Mouse (Mus musculus): ENCODE data around the gene Gm26992. TPM values are rescaled to one million over a fixed set of nuclear protein-coding genes. Genes with fewer than 3 reads are reported as not detected.

The Gm26992 gene
- polyA plus RNA-seq, 1 experiment, result not detected

DNA sequence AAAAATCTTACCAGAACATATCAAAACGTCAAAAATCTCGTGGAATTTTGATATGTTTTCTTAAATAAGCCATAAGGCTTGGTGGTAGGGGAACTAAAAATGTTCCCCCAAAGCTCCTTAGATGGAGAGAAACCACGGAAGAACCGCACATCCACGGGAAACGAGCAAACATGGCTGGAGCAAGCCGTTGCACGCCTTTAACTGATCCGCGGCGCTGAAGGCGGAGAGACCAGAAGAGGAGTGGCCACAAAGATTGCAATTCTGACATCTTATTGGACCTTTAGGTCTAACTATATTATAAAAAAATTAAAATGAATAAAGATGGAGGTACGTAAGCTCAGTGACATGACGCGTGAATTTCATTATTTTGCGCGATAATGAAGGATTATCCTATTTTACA, 61.2 kb downstream of the Gm26992 start:
- no peak for DNase-seq
- WGBS, result 94% methylated on average over 17 of the region's 17 CpGs
- H3K4me1 ChIP-seq (ENCODE audit: control insufficient read depth, insufficient read depth, low read length), result no peaks in the 10 kb centered on the region; the same call in 1 of the 2 replicates
- H3K36me3 ChIP-seq (ENCODE audit: control insufficient read depth, insufficient read depth, low read length), result no peaks in the 10 kb centered on the region
- no peaks in the 10 kb centered on the region for H3K27me3 ChIP-seq (replicated peaks; ENCODE audit: control insufficient read depth, insufficient read depth, low read length)
- no peak overlapping the region for H3K4me3 ChIP-seq (ENCODE audit: insufficient read depth, low read depth, low read length)
- TF ChIP-seq CTCF (conservative IDR thresholded peaks at IDR 0.05; ENCODE audit: insufficient read depth, insufficient read length, low read depth, low read length) (no peak), POLR2A (IDR thresholded peaks at IDR 0.05; ENCODE audit: low read depth, low read length) (no peak)
- H3K27ac ChIP-seq (ENCODE audit: insufficient read depth, low read depth, low read length), result no peak overlapping the region

DNA sequence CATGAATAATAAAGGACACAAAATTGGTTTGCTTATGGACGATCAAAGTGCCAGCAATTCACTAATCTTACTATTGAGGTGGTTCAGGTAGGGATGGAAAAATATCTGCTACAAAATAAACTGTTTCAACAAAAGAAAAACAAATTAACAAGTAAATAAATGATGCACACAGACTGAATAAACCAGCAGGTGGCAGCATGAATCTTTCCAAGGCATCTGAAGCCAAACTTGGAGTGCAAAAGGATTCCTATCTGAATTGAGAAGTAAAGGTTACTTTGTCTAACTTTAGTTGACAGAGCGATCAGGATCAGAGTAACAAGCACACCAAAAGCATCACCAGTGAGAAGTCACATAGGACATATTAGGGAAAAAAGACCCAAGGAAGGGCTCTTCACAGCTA, 62.2 kb downstream of the Gm26992 start:
- Histone ChIP-seq H3K4me3 (ENCODE audit: insufficient read depth, low read depth, low read length) (no peak overlapping the region), H3K4me1 (ENCODE audit: control insufficient read depth, insufficient read depth, low read length) (no peaks in the 10 kb centered on the region; the same call in 1 of the 2 replicates), H3K27me3 (replicated peaks; ENCODE audit: control insufficient read depth, insufficient read depth, low read length) (no peaks in the 10 kb centered on the region), H3K36me3 (ENCODE audit: control insufficient read depth, insufficient read depth, low read length) (no peaks in the 10 kb centered on the region), H3K27ac (ENCODE audit: insufficient read depth, low read depth, low read length) (no peak overlapping the region)
- DNase-seq, result peak; percentile 53
- TF ChIP-seq POLR2A (IDR thresholded peaks at IDR 0.05; ENCODE audit: low read depth, low read length) (no peak), CTCF (conservative IDR thresholded peaks at IDR 0.05; ENCODE audit: insufficient read depth, insufficient read length, low read depth, low read length) (no peak)
- WGBS, result 31% methylated on average over 2 of the region's 2 CpGs

DNA sequence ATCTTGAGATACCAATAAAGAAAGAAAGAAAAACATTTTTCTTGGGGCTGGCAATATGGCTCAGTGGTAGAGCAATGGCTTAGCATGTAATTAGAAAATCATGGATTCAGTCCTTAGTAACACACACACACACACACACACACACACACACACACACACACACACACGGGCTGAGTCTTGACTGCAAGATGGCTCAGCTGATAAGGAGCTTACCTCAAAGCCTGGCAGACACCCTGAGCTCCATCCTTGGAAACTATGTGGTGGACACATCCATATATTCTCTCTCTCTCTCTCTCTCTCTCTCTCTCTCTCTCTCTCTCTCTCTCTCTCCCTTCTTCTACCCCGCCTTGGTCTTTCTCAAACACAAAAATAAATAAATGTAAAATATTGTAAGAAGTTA, 69.0 kb downstream of the Gm26992 start:
- TF ChIP-seq POLR2A (IDR thresholded peaks at IDR 0.05; ENCODE audit: low read depth, low read length) (no peak), CTCF (conservative IDR thresholded peaks at IDR 0.05; ENCODE audit: insufficient read depth, insufficient read length, low read depth, low read length) (no peak)
- DNase-seq, result no peak
- Histone ChIP-seq H3K27ac (ENCODE audit: insufficient read depth, low read depth, low read length) (no peak overlapping the region), H3K4me3 (ENCODE audit: insufficient read depth, low read depth, low read length) (no peak overlapping the region), H3K4me1 (ENCODE audit: control insufficient read depth, insufficient read depth, low read length) (no peaks in the 10 kb centered on the region; the same call in 1 of the 2 replicates), H3K27me3 (replicated peaks; ENCODE audit: control insufficient read depth, insufficient read depth, low read length) (no peaks in the 10 kb centered on the region), H3K36me3 (ENCODE audit: control insufficient read depth, insufficient read depth, low read length) (no peaks in the 10 kb centered on the region)
- WGBS, result 85% methylated on average over 2 of the region's 2 CpGs

DNA sequence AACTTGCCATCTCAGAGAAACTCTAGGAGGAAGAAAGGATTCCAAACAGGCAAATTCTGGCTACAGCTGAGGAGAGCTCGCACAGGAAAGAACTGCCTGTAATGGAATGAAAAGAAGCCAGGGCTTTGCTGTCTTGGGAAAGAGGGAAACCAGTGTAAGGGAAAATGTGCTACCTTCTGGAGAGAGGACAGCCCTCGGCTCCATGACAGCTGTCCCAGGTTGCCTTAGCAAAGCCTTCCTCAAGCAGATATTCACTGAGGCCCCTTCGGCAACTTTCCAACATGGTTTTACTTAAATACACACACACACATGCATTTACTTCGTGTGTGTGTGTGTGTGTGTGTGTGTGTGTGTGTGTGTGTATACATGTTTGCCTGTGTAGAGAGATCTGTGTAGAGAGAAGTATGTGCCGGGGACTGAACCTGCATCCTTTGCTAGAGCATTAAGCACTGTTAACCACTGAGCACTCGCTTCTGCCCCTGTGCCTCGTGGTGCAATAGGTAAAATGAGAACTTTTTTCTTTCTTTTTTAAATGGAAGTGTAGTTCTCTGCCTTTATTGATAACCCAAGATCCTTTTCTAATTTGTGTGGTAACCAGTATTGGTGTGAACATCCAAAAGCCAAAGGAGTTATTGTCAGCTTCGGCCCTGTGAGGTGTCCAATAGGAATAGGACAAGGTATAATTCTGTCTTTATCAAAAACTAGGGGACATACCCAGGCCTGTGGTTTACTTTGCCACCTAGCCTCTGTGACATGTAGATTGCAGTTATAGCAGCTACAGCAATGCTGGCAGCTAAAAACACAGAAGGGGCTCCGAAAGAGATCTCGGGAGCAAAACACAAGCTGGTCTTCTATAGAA, 70.8 kb downstream of the Gm26992 start:
- TF ChIP-seq POLR2A (IDR thresholded peaks at IDR 0.05; ENCODE audit: low read depth, low read length), result no peak
- WGBS, result 39% methylated on average over 9 of the region's 10 CpGs
- no peaks in the 10 kb centered on the region; the same call in 1 of the 2 replicates for H3K4me1 ChIP-seq (ENCODE audit: control insufficient read depth, insufficient read depth, low read length)
- H3K27ac ChIP-seq (ENCODE audit: insufficient read depth, low read depth, low read length), result peak overlapping the region; percentile 83
- H3K36me3 ChIP-seq (ENCODE audit: control insufficient read depth, insufficient read depth, low read length), result no peaks in the 10 kb centered on the region; the same call in 1 of the 2 replicates
- peak; percentile 15 for DNase-seq
- no peaks in the 10 kb centered on the region for H3K27me3 ChIP-seq (replicated peaks; ENCODE audit: control insufficient read depth, insufficient read depth, low read length)
- H3K4me3 ChIP-seq (ENCODE audit: insufficient read depth, low read depth, low read length), result peak overlapping the region; percentile 79

DNA sequence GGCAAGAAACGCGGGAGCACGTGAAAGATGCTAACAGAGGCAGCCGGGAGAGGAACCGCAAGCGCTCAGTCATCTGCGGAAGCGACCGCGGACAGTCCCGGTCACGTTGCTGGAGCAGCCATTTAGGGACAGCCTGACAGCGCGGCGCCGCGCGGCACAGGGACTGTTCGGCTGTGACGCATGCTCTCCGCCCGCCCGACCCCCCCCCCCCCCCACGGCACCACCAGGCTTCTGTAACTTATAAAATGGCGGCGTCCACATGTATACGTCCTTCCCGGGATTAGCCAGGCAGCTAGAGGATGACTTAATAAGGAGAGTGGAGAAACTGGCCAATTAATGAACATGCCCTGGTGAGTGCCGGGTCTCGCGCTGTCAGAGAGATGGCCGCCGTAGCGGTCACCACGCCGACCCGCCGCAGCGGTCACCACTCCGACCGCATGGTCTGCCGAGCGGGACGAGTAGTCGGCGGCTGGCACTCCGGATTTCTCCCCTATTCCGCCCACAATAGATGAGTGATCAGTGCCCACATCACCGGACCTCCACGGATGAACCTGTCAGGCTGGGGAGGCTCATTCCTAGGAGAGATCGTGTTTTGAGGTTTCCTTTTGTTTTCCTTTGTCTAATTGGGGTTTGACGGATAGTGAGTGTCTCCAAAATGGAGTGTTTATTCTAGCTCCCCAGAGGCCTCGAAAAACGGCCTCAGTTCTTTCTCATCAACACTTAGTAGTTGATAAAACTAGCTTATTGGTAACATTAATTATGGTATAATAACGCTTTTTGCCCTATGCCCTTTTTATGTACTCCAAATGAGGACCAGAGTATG, 71.8 kb downstream of the Gm26992 start:
- Histone ChIP-seq H3K4me3 (ENCODE audit: insufficient read depth, low read depth, low read length) (peak overlapping the region; percentile 79), H3K27ac (ENCODE audit: insufficient read depth, low read depth, low read length) (peak overlapping the region; percentile 94), H3K27me3 (replicated peaks; ENCODE audit: control insufficient read depth, insufficient read depth, low read length) (no peaks in the 10 kb centered on the region), H3K4me1 (ENCODE audit: control insufficient read depth, insufficient read depth, low read length) (no peaks in the 10 kb centered on the region; the same call in 1 of the 2 replicates), H3K36me3 (ENCODE audit: control insufficient read depth, insufficient read depth, low read length) (no peaks in the 10 kb centered on the region; the same call in 1 of the 2 replicates)
- DNase-seq, result peak; percentile 61
- WGBS, result 1% methylated on average over 55 of the region's 55 CpGs
- TF ChIP-seq CTCF (conservative IDR thresholded peaks at IDR 0.05; ENCODE audit: insufficient read depth, insufficient read length, low read depth, low read length) (no peak), POLR2A (IDR thresholded peaks at IDR 0.05; ENCODE audit: low read depth, low read length) (peak; percentile 47)

DNA sequence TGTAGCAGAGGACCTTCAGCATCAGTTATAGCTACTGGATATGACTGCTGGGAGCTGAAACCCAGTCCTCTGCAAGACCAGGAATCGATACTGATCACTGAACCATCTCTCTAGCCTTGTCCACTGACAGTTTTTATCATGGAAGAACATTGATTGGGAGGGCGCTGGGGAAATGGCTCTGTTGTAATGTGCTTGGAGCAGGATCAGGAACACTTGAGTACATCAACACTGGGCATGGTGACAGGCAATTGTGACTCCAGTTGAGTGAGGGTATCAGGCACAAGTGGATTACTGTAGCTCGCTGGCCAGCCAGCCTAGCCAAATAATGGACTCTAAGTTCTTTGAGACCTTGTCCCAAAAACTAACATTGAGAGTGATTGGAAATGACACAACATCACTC, 77.6 kb downstream of the Gm26992 start:
- no peaks in the 10 kb centered on the region for H3K27me3 ChIP-seq (replicated peaks; ENCODE audit: control insufficient read depth, insufficient read depth, low read length)
- no peak overlapping the region for H3K4me3 ChIP-seq (ENCODE audit: insufficient read depth, low read depth, low read length)
- H3K36me3 ChIP-seq (ENCODE audit: control insufficient read depth, insufficient read depth, low read length), result no peaks in the 10 kb centered on the region; the same call in 1 of the 2 replicates
- TF ChIP-seq CTCF (conservative IDR thresholded peaks at IDR 0.05; ENCODE audit: insufficient read depth, insufficient read length, low read depth, low read length), result no peak
- no peak for TF ChIP-seq POLR2A (IDR thresholded peaks at IDR 0.05; ENCODE audit: low read depth, low read length)
- WGBS, result 97% methylated on average over 3 of the region's 3 CpGs
- no peak for DNase-seq
- H3K27ac ChIP-seq (ENCODE audit: insufficient read depth, low read depth, low read length), result peak overlapping the region; percentile 39; the same call in 1 of the 2 replicates
- H3K4me1 ChIP-seq (ENCODE audit: control insufficient read depth, insufficient read depth, low read length), result peaks cover 13% of the 10 kb centered on the region; the same call in 1 of the 2 replicates

DNA sequence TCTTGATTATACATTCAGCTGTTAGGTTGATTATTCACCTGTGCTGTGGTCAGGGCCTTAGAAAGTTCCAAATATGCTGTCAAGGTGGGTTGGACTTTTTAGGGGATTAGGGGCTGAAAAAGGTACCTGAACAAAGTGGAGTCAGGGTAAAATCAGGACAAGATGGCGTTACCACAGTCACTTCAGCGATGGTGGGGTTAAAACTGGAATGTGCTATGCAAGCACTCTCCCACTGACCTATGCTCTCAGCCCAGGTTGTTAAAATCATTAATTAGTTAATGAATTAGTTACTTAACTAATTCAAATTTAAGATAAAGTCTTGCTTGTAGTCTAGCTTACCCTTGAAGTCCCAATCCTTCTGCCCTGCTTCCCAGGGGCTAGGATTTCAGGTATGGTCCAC, 78.3 kb downstream of the Gm26992 start:
- DNase-seq, result peak; percentile 48
- peaks cover 13% of the 10 kb centered on the region; the same call in 1 of the 2 replicates for H3K4me1 ChIP-seq (ENCODE audit: control insufficient read depth, insufficient read depth, low read length)
- 45% methylated on average over 2 of the region's 2 CpGs for WGBS
- no peaks in the 10 kb centered on the region for H3K27me3 ChIP-seq (replicated peaks; ENCODE audit: control insufficient read depth, insufficient read depth, low read length)
- H3K36me3 ChIP-seq (ENCODE audit: control insufficient read depth, insufficient read depth, low read length), result no peaks in the 10 kb centered on the region; the same call in 1 of the 2 replicates
- H3K4me3 ChIP-seq (ENCODE audit: insufficient read depth, low read depth, low read length), result no peak overlapping the region
- TF ChIP-seq POLR2A (IDR thresholded peaks at IDR 0.05; ENCODE audit: low read depth, low read length) (no peak), CTCF (conservative IDR thresholded peaks at IDR 0.05; ENCODE audit: insufficient read depth, insufficient read length, low read depth, low read length) (no peak)
- H3K27ac ChIP-seq (ENCODE audit: insufficient read depth, low read depth, low read length), result peak overlapping the region; percentile 80
